Mouse (Mus musculus): Measurements from ENCODE around the gene Gm13279.
"Not testable (repeated sequence)": the region's sequence is repeated elsewhere in the genome, so short reads cannot be mapped to it uniquely, and the experiment has no call there.

Gm13279 gene

GRCm38 (mm10) chr4:88793936-88794675 is 3.1 kb upstream of the Gm13279 start, which contains the start of gene Gm13275:
Gene Gm13275 (plus strand): TSS chr4:88794487.
- DNase-seq (ENCODE audit: low read depth, low spot score) = not testable (repeated sequence)

DNA sequence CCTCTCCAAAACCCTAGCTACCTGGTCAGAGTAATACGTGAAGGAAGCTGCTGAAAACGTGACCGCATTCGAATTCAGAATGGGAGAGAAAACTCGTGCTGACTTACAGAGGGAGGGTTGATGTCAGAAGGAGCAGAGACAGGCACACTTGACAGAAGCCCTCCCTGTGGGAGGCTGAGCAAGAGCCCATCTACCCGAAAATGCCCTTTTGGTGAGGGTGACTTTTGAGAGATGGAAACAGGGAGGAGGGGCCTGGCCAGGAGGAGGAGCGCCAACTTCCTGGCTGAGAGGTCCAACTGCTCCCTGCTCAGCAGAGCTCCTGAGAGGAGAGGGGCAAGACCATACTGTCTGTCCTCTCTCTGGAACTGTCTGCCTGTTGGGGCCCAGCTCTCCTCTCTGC is 2.2 kb downstream of the Gm13279 start, which contains the start of gene Gm13285:
Gene Gm13285 (plus strand): TSS at position 301 of the 400 bp plus-strand sequence.
- DNase-seq (ENCODE audit: low read depth, low spot score) = not testable (repeated sequence)

DNA sequence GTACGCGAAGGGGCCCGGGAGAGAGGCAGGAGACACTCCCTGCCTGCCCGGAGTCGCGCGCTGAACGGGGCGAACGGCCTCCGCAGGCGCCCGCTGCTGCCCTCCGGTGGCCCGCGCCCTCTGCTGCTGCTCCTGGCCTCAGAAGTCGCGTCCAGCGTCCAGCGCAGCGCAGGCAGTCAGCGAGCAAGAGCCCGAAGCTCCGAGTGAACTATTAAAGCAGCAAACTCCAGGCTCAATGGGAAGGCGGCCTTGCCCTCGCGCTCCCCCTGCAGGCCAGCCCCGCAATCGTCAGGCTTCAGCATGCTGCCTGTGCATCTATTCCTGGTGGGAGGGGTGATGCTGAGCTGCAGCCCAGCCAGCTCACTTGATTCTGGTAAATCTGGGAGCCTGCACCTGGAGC is 5.8 kb downstream of the Gm13279 start, which contains the start of gene Gm13287:
Gene Gm13287 (plus strand): TSS at position 301 of the 400 bp plus-strand sequence.
- DNase-seq (ENCODE audit: low read depth, low spot score) = not testable (repeated sequence)

DNA sequence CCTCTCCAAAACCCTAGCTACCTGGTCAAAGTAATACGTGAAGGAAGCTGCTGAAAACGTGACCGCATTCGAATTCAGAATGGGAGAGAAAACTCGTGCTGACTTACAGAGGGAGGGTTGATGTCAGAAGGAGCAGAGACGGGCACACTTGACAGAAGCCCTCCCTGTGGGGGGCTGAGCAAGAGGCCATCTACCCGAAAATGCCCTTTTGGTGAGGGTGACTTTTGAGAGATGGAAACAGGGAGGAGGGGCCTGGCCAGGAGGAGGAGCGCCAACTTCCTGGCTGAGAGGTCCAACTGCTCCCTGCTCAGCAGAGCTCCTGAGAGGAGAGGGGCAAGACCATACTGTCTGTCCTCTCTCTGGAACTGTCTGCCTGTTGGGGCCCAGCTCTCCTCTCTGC is 8.0 kb downstream of the Gm13279 start, which contains the start of gene Gm13288:
Gene Gm13288 (plus strand): TSS at position 301 of the 400 bp plus-strand sequence.
- not testable (repeated sequence) for DNase-seq (ENCODE audit: low read depth, low spot score)

DNA sequence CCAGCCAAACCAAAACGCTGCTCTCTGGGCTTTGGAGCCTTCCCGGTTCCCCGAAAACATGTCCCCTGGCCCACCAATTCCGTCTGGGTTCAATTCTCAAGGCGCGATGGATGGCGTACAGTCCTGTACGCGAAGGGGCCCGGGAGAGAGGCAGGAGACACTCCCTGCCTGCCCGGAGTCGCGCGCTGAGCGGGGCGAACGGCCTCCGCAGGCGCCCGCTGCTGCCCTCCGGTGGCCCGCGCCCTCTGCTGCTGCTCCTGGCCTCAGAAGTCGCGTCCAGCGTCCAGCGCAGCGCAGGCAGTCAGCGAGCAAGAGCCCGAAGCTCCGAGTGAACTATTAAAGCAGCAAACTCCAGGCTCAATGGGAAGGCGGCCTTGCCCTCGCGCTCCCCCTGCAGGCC is 8.6 kb downstream of the Gm13279 start:
- DNase-seq (ENCODE audit: low read depth, low spot score) = not testable (repeated sequence)

- DNase-seq (ENCODE audit: low read depth, low spot score) = no peak
These were observed 18.7 kb downstream of the Gm13279 start, which contains the start of gene Ifna7 for GRCm38 (mm10) chr4:88815928-88816327. Gene Ifna7 (plus strand): TSS chr4:88816228.

DNA sequence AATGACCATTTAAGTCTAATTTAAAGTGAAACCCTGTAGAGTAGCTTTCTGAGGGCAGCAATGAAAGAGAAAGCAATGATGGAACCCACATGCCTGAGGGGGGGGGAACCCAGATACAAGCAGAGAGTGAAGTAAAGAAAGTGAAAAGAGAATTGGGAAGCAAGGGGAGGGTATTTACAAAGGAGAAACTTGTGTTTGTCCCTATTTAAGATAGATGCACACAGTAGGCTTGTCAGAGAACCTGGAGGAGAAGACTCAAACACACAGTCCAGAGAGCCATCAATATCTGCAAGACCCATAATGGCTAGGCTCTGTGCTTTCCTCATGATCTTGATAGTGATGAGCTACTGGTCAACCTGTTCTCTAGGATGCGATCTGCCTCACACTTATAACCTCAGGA is 22.5 kb downstream of the Gm13279 start, which contains the start of gene Ifna11:
Gene Ifna11 (plus strand): TSS at position 301 of the 400 bp plus-strand sequence.
- no peak for DNase-seq (ENCODE audit: low read depth, low spot score)

DNA sequence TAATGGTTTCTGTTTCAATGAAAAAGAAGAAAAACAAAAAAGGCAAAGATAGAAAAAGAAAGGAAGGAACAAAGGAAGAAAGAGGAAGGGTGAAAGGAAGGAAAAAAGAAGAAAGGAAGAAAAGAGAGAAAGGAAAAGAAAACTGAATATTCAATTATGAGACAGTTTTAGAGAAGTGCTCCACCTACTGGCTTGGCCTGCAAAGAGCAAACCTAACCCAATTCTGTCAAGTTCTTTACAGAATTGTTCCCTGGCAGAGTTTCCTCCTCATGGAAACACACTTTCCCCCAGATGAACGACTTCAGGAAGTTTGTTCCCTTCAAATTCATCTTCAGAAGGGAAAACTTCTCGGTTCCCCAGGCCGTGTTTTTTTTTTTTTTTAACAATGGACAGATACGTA is 25.8 kb downstream of the Gm13279 start:
- DNase-seq (ENCODE audit: low read depth, low spot score) = no peak

- DNase-seq (ENCODE audit: low read depth, low spot score) = not testable (repeated sequence)
These were observed 29.9 kb downstream of the Gm13279 start, which contains the start of gene Ifna6 for GRCm38 (mm10) chr4:88827116-88827515. Gene Ifna6 (plus strand): TSS chr4:88827416.

DNA sequence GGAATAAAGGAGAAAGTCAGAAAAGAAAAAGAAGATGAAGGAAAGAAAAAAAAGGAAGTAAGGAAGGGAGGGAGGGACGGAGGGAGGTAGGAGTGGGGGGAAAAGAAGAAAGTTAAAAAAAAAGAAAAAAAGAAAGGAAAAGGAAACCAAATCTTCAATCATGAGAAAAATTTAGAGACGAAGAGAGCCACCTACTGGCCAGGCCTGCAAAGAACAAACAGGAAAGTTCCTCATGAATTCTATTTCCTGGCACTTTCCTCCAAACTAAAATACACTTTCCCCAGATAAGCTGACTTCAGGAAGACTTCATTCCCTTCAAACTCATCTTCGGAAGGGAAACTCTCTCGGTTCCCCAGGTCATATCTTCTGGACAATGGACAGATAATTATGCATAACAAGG is 33.3 kb downstream of the Gm13279 start:
- peak; percentile 18 for DNase-seq (ENCODE audit: low read depth, low spot score)

- DNase-seq (ENCODE audit: low read depth, low spot score) = not testable (repeated sequence)
These were observed 38.0 kb downstream of the Gm13279 start, which contains the start of gene Ifna5 for GRCm38 (mm10) chr4:88835225-88835624. Gene Ifna5 (plus strand): TSS chr4:88835525.

DNA sequence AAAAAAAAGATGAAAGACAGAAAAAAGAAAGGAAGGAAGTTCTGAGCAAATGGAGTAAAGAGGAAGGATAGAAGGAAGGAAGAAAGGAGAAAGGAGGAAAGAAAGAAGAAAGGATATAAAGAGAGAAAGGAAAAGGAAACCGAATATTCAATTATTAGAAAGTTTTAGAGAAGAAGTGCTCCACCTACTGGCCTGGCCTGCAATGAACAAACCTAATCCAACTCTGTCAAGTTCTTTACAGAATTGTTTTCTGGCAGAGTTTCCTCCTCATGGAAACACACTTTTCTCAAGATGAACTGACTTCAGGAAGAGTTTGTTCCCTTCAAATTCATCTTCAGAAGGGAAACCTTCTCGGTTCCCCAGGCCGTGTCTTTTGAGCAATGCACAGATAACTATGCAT is 41.6 kb downstream of the Gm13279 start:
- DNase-seq (ENCODE audit: low read depth, low spot score) = peak; percentile 10

DNA sequence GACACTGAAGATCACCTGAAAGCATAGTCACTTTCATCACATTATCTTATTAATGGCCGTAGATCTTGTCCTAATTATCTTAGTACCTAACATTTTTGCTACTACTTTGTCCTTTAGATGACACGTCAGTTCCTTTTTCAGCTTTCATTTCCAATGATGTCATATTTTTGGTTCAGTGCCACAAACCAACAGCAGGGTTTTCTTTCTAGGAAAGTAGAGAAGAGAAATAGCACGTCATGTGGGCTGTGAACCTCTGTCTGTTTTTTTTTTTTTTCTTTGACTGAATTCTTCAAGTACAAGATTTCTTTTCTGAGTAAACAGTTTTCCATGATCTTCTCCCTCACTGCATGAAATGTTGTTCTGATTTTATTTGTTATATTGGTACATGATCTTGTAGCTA is 42.9 kb downstream of the Gm13279 start:
- no peak for DNase-seq (ENCODE audit: low read depth, low spot score)

DNA sequence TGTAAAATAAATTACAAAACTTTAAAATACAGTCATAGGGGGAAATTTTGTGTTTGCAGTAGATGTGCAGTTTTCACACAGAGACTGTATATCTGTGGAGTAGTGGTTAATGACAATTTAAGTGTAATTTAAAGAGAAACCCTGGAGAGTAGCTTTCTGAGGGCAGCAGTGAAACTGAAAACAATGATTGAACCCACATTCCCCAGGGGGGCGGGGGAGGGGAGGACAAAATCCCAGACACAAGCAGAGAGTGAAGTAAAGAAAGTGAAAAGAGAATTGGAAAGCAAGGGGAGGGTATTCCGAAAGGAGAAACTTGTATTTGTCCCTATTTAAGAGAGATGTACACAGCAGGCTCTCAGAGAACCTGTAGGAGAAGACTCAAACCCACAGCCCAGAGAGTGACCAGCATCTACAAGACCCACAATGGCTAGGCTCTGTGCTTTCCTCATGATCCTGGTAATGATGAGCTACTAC is 44.3 kb downstream of the Gm13279 start, which contains the start of gene Ifna4:
Gene Ifna4 (plus strand): TSS at position 424 of the 474 bp plus-strand sequence.
- DNase-seq (ENCODE audit: low read depth, low spot score) = no peak

DNA sequence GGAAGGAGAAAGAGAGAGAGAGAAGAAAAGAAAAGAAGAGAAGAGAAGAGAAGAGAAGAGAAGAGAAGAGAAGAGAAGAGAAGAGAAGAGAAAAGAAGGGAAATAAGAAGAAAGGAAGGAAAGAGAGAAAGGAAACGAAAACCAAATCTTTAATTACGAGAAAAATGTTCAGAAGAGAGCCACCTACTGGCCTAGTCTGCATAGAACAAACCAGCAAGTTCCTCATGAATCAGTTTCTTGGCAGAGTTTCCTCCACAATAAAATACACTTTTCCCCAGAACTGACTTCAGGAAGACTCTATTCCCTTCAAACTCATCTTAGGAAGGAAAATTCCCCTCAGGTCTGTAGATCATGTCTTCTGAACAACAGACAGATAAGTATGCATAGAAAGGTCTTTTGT is 48.1 kb downstream of the Gm13279 start:
- no peak for DNase-seq (ENCODE audit: low read depth, low spot score)
